Mouse (Mus musculus) heart, embryonic 12.5 days (tissue): ENCODE results near the gene Mrps24. TPM values are rescaled to one million over a fixed set of nuclear protein-coding genes. Genes with fewer than 3 reads are reported as not detected.

Experiments used
- ATAC-seq: fragments of 200-750 bp; cut with Nextera tagmentation; 2 replicates; pipeline ENCODE4 v1.8.0; 2017; ENCODE audit warnings: moderate TSS enrichment, moderate library complexity; ENCODE audit not compliant: insufficient number of reproducible peaks, low FRiP score
- H3K27ac ChIP-seq: fragments of 300-500 bp; sonication (generic); 2 replicates; pipeline ENCODE4 v1.5.1; 2016; ENCODE audit warnings: mild to moderate bottlenecking, moderate library complexity; ENCODE audit not compliant: poor library complexity, severe bottlenecking
- H3K27me3 ChIP-seq: fragments of 300-500 bp; sonication (generic); replicated peaks from 2 replicates; pipeline ENCODE4 v1.6.1; 2016; ENCODE audit warnings: mild to moderate bottlenecking, moderate library complexity
- H3K36me3 ChIP-seq: fragments of 300-500 bp; sonication (generic); 2 replicates; pipeline ENCODE4 v1.6.1; 2016; ENCODE audit warnings: mild to moderate bottlenecking, moderate library complexity
- H3K4me1 ChIP-seq: fragments of 300-500 bp; sonication (generic); replicated peaks from 2 replicates; pipeline ENCODE4 v1.6.1; 2016; ENCODE audit warnings: mild to moderate bottlenecking
- H3K4me2 ChIP-seq: fragments of 300-500 bp; sonication (generic); 2 replicates; pipeline ENCODE4 v1.6.1; 2016; ENCODE audit warnings: mild to moderate bottlenecking, moderate library complexity
- H3K4me3 ChIP-seq: fragments of 300-500 bp; sonication (generic); 2 replicates; pipeline ENCODE4 v1.5.1; 2016; ENCODE audit warnings: mild to moderate bottlenecking
- H3K9ac ChIP-seq: fragments of 300-500 bp; sonication (generic); 2 replicates; pipeline ENCODE4 v1.6.1; 2016; ENCODE audit warnings: mild to moderate bottlenecking, moderate library complexity
- H3K9me3 ChIP-seq: fragments of 300-500 bp; sonication (generic); replicated peaks from 2 replicates; pipeline ENCODE4 v1.6.1; 2016; ENCODE audit warnings: mild to moderate bottlenecking, moderate library complexity
- WGBS: fragments of 180-500 bp; shearing (Covaris S2); methylation state at CpG from one replicate; pipeline ENCODE4 v1.1.7; 2016; 5-methylcytosine and 5-hydroxymethylcytosine counted together
- polyA plus RNA-seq: library from polyadenylated mRNA; unstranded; fragments of >200 nt; fragmentation: Nextera tagmentation; extraction: Ambion mirVana; gene quantifications from 2 replicates; pipeline ENCODE4 v1.2.1, GENCODE M21; 2016

The Mrps24 gene
- polyA plus RNA-seq = 167 and 171 TPM in 2 replicates

GRCm38 (mm10) chr11:5715630-5716105, at the start of gene Mrps24:
Mrps24 (minus strand) TSS chr11:5715680.
- WGBS = 76% methylated on average over 14 of the region's 14 CpGs
- peaks cover 50% of the 10 kb centered on the region for H3K36me3 ChIP-seq
- H3K4me2 ChIP-seq = no peak within 1 kb of the TSS
- no peaks in the 10 kb centered on the region for H3K9me3 ChIP-seq
- H3K27ac ChIP-seq = no peak within 1 kb of the TSS
- H3K4me1 ChIP-seq = 0 out of 2 replicates have a peak, but pooled peaks cover 2% of the 10 kb centered on the region
- ATAC-seq = no peak
- no peak within 1 kb of the TSS for H3K4me3 ChIP-seq
- H3K9ac ChIP-seq = no peak within 1 kb of the TSS
- H3K27me3 ChIP-seq = no peaks in the 10 kb centered on the region

GRCm38 (mm10) chr11:5762633-5762982, 47.1 kb upstream of the Mrps24 start:
- WGBS = 16% methylated on average over 6 of the region's 6 CpGs
- Histone ChIP-seq H3K27ac (peak overlapping the region; percentile 95; the same call in 1 of the 2 replicates), H3K4me2 (peak overlapping the region; percentile 85), H3K27me3 (no peaks in the 10 kb centered on the region), H3K9ac (peak overlapping the region; percentile 97), H3K9me3 (no peaks in the 10 kb centered on the region), H3K4me3 (peak overlapping the region; percentile 81), H3K36me3 (peaks cover 8% of the 10 kb centered on the region), H3K4me1 (peaks cover 13% of the 10 kb centered on the region)
- ATAC-seq = no peak

GRCm38 (mm10) chr11:5761820-5762632, 46.5 kb upstream of the Mrps24 start, which contains the start of gene Urgcp:
Urgcp (minus strand) TSS chr11:5762376.
- peak within 1 kb of the TSS; percentile 81 for H3K4me3 ChIP-seq
- under 1% methylated on average over 68 of the region's 68 CpGs for WGBS
- peak within 1 kb of the TSS; percentile 97 for H3K9ac ChIP-seq
- H3K36me3 ChIP-seq = peaks cover 11% of the 10 kb centered on the region
- peaks cover 13% of the 10 kb centered on the region for H3K4me1 ChIP-seq
- peak; percentile 99 for ATAC-seq
- H3K27me3 ChIP-seq = no peaks in the 10 kb centered on the region
- no peaks in the 10 kb centered on the region for H3K9me3 ChIP-seq
- H3K4me2 ChIP-seq = peak within 1 kb of the TSS; percentile 85
- peak within 1 kb of the TSS; percentile 95 for H3K27ac ChIP-seq

GRCm38 (mm10) chr11:5753755-5754154, 38.3 kb upstream of the Mrps24 start:
- ATAC-seq = no peak
- peaks cover 31% of the 10 kb centered on the region for H3K36me3 ChIP-seq
- no peaks in the 10 kb centered on the region for H3K27me3 ChIP-seq
- H3K4me3 ChIP-seq = no peak overlapping the region
- H3K4me2 ChIP-seq = no peak overlapping the region
- H3K27ac ChIP-seq = no peak overlapping the region
- H3K9ac ChIP-seq = no peak overlapping the region
- 80% methylated on average over 2 of the region's 2 CpGs for WGBS
- peaks cover 8% of the 10 kb centered on the region; the same call in 1 of the 2 replicates for H3K9me3 ChIP-seq
- peaks cover 5% of the 10 kb centered on the region; the same call in 1 of the 2 replicates for H3K4me1 ChIP-seq

- Histone ChIP-seq H3K27ac (no peak overlapping the region), H3K27me3 (no peaks in the 10 kb centered on the region), H3K4me3 (no peak overlapping the region), H3K36me3 (peaks cover 9% of the 10 kb centered on the region; the same call in 1 of the 2 replicates), H3K4me2 (no peak overlapping the region), H3K4me1 (peaks cover 2% of the 10 kb centered on the region), H3K9ac (no peak overlapping the region), H3K9me3 (peaks cover 2% of the 10 kb centered on the region; the same call in 1 of the 2 replicates)
- 90% methylated on average over 2 of the region's 2 CpGs for WGBS
- ATAC-seq = no peak
Measured at GRCm38 (mm10) chr11:5744951-5745350, 29.5 kb upstream of the Mrps24 start.

GRCm38 (mm10) chr11:5742106-5742505, 26.6 kb upstream of the Mrps24 start:
- Histone ChIP-seq H3K27me3 (no peaks in the 10 kb centered on the region), H3K4me3 (no peak overlapping the region), H3K36me3 (0 out of 2 replicates have a peak, but pooled peaks cover 3% of the 10 kb centered on the region), H3K27ac (no peak overlapping the region), H3K4me1 (peaks cover 24% of the 10 kb centered on the region), H3K9me3 (0 out of 2 replicates have a peak, but pooled peaks cover 2% of the 10 kb centered on the region), H3K4me2 (no peak overlapping the region), H3K9ac (no peak overlapping the region)
- no peak for ATAC-seq
- WGBS = 68% methylated on average over 7 of the region's 7 CpGs

- Histone ChIP-seq H3K27ac (peak overlapping the region; percentile 89), H3K4me3 (peak overlapping the region; percentile 71)
Measured at GRCm38 (mm10) chr11:5740965-5741627, 25.6 kb upstream of the Mrps24 start.

GRCm38 (mm10) chr11:5740599-5740964, 25.1 kb upstream of the Mrps24 start:
- ATAC-seq = no peak; the same call in 1 of the 2 replicates

More at GRCm38 (mm10) chr11:5740965-5741627, 25.6 kb upstream of the Mrps24 start:
- peak overlapping the region; percentile 74 for H3K4me2 ChIP-seq
- H3K27me3 ChIP-seq = no peaks in the 10 kb centered on the region
- ATAC-seq = peak; percentile 95
- peaks cover 28% of the 10 kb centered on the region for H3K4me1 ChIP-seq
- no peaks in the 10 kb centered on the region for H3K36me3 ChIP-seq
- WGBS = under 1% methylated on average over 42 of the region's 50 CpGs
- no peaks in the 10 kb centered on the region for H3K9me3 ChIP-seq
- H3K9ac ChIP-seq = peak overlapping the region; percentile 91

GRCm38 (mm10) chr11:5739846-5740245, 24.4 kb upstream of the Mrps24 start:
- peak overlapping the region; percentile 74 for H3K4me2 ChIP-seq
- H3K27ac ChIP-seq = peak overlapping the region; percentile 69
- peak overlapping the region; percentile 71 for H3K4me3 ChIP-seq
- 0 out of 2 replicates have a peak, but pooled peaks cover 2% of the 10 kb centered on the region for H3K36me3 ChIP-seq
- H3K4me1 ChIP-seq = peaks cover 37% of the 10 kb centered on the region
- peak overlapping the region; percentile 54 for H3K9ac ChIP-seq
- no peaks in the 10 kb centered on the region for H3K27me3 ChIP-seq
- WGBS = 58% methylated on average over 3 of the region's 3 CpGs
- no peak for ATAC-seq
- H3K9me3 ChIP-seq = no peaks in the 10 kb centered on the region

More at GRCm38 (mm10) chr11:5740599-5740964, 25.1 kb upstream of the Mrps24 start:
- peak overlapping the region; percentile 74 for H3K4me2 ChIP-seq
- peak overlapping the region; percentile 71 for H3K4me3 ChIP-seq
- H3K9ac ChIP-seq = peak overlapping the region; percentile 91
- no peaks in the 10 kb centered on the region for H3K36me3 ChIP-seq
- WGBS = 1% methylated on average over 26 of the region's 26 CpGs
- H3K27me3 ChIP-seq = no peaks in the 10 kb centered on the region
- H3K27ac ChIP-seq = peak overlapping the region; percentile 89
- H3K4me1 ChIP-seq = peaks cover 29% of the 10 kb centered on the region
- H3K9me3 ChIP-seq = no peaks in the 10 kb centered on the region

- Histone ChIP-seq H3K4me2 (peak overlapping the region; percentile 26), H3K4me3 (no peak overlapping the region), H3K9ac (0 out of 2 replicates have a peak overlapping the region, but pooled peaks have one; percentile 51), H3K36me3 (0 out of 2 replicates have a peak, but pooled peaks cover 4% of the 10 kb centered on the region), H3K27ac (peak overlapping the region; percentile 51), H3K27me3 (no peaks in the 10 kb centered on the region), H3K9me3 (no peaks in the 10 kb centered on the region), H3K4me1 (peaks cover 45% of the 10 kb centered on the region)
- WGBS = 69% methylated on average over 5 of the region's 5 CpGs
- ATAC-seq = no peak
Measured at GRCm38 (mm10) chr11:5738888-5739632, 23.6 kb upstream of the Mrps24 start.
